Mouse (Mus musculus): ENCODE data around the gene Nmur1.

Nmur1 gene

GRCm38 (mm10) chr1:86440887-86441723 lies 15.1 kb upstream of the Nmur1 start:
- peak; percentile 71 for DNase-seq (ENCODE audit: low spot score)

DNA sequence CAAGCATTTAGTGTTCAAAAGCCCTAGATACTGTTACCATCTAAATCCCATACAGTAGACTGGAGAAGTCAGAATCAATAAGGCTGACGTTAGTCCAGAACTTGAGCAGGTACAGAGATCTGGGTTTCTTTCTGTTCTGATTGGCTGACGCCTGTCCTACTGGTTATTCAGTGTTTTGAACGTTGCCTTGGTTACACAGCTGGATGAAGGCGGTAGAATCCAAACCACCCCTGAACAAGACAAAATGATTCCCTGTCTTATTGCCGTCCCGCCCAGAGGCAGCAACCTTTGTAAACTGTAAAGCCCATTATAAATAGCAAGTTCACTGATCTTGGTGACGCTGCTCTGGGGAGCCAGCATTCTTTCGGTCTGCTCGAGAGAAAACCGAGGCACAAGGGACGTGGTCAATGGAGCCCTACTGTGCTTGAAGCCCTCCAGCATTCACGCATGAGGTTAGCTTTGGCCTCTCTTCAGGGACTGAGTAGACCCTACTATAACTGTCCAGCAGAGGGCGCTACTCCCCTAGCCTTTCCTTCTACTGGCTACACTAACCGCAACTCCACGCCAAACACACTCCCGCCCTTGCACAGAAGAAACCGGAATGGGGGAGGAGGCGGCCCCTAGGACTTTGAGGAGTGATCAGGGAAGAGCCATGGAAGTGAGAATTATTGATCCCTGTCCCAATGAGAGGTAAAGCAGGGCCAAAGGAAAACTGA lies 14.3 kb upstream of the Nmur1 start:
- DNase-seq (ENCODE audit: low spot score), result peak; percentile 98

GRCm38 (mm10) chr1:86439487-86440170 lies 13.6 kb upstream of the Nmur1 start:
- no peak for DNase-seq (ENCODE audit: low spot score)

DNA sequence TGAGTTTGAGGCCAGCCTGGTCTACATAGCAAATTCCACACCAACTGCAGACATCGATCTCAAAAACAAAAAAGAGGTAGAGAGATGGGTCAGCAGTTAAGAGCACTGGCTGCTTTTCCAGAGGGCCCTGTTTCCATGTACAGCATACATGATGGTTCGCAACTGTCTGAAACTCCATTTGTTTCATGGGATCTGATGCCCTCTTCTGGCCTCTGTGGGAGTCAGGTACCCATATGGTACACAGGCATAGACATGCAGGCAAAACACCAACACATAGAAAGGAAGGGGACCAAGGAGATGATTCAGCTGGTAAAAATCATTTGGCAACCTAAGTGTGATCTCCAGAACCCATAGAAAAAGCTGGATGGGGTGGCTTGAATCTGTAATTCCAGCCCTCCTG lies 12.5 kb upstream of the Nmur1 start:
- DNase-seq (ENCODE audit: low spot score), result peak; percentile 47

GRCm38 (mm10) chr1:86438014-86438319 lies 11.9 kb upstream of the Nmur1 start:
- no peak for DNase-seq (ENCODE audit: low spot score)

- no peak for DNase-seq (ENCODE audit: low spot score)
Measured at GRCm38 (mm10) chr1:86437219-86438013, 11.4 kb upstream of the Nmur1 start.

GRCm38 (mm10) chr1:86435302-86435821 lies 9.3 kb upstream of the Nmur1 start:
- peak; percentile 57 for DNase-seq (ENCODE audit: low spot score)

DNA sequence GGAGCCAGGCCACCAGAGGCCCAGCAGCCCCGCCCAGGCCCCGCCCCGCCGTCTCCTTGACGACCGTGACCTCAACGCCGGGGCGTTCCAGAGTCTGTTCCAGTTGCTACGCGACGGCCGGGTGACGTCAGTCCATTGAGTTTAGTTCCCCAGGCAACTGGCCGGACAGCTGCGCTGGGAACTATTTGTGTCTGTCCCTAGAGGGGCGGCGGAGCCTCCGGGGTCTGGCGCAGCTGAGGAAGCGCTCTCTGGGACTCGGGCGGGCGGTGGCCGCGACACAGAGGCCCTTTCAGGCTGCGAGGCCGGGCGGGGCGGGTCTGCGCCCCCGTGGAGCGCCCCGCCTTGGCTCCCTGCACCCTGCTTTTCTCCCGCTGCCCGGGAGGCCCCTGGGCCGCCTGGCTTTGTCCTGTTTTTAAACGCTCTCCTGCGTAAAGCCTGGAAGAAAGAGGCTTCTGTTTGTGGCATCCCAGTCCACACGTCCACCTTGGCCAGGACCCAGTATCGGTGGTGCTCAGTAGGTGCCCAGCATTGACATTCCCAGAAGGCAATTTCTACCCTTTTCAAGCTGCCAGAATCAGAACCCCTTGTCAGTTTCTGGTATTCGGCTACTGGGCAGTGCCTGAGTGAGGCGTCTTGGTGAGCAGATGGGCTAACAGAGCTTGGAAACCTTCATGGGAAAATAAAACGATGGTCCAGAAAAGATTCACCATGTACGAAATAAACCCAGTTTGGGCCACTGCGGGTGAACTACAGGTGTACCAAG lies 8.6 kb upstream of the Nmur1 start:
- peak; percentile 99 for DNase-seq (ENCODE audit: low spot score)

- DNase-seq (ENCODE audit: low spot score), result no peak
Measured at GRCm38 (mm10) chr1:86434001-86434400, 8.0 kb upstream of the Nmur1 start.

DNA sequence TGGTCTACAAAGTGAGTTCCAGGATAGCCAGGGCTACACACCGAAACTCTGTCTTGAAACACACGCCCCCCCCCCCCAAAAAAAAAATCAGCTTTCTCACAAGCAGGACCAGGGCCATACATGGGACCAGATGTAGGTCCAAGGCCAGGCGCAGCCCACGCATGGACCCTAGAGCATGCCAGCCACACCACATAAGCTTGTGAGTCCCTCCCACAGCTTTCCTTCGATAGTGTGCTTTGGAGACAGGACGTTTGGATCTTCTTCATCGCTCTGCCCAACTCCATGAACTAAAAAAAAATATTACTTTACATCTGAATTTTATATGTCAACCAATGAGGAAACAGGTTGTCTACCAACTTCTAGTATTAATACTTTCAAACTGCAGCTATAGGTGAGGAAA lies 7.3 kb upstream of the Nmur1 start:
- DNase-seq (ENCODE audit: low spot score), result no peak

- DNase-seq (ENCODE audit: low spot score), result no peak
Measured at GRCm38 (mm10) chr1:86432778-86433177, 6.8 kb upstream of the Nmur1 start.

DNA sequence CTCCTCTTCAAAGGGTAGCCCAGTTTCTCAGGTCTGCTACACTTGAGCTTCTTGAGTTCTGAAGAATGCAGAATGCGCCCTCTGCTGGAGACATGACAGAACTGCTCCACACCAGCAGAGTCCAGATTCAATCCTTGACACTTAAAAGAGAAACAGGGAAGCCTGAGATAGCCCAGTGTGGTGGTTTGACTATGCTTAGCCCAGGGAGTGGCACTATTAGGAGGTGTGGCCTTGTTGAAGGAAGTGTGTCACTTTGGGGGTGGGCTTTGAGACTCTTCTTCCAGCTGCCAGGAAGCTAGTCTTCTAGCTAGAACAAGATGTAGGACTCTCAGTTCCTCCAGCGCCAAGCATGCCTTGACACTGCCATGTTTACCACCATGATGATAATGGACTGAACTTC lies 4.0 kb upstream of the Nmur1 start:
- DNase-seq (ENCODE audit: low spot score), result peak; percentile 90

GRCm38 (mm10) chr1:86424835-86425547 lies 1.0 kb downstream of the Nmur1 start:
- peak; percentile 48 for DNase-seq (ENCODE audit: low spot score)

- no peak for DNase-seq (ENCODE audit: low spot score)
Measured at GRCm38 (mm10) chr1:86424336-86424735, 1.7 kb downstream of the Nmur1 start.

DNA sequence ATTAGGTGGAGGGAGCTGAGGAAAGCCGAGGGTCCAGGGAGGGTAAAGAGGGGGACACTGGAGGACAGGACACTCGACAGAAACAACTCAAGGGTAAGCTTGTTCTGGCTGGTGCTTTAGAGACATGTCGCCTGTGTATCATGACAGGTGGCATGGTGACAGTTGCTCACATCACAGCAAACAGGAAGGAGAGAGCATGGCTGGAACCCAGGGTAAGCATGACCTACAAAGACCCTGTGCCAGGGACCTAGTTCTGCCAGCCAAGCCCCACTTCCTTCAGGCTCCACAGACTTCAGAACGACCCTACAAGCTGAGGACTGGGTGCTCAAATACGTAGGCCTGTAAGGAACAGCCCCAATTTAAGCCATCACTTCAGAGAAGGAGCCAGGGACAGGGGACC lies 2.1 kb downstream of the Nmur1 start:
- no peak for DNase-seq (ENCODE audit: low spot score)

- DNase-seq (ENCODE audit: low spot score), result no peak
Measured at GRCm38 (mm10) chr1:86421007-86421406, 5.0 kb downstream of the Nmur1 start.

- peak; percentile 68 for DNase-seq (ENCODE audit: low spot score)
Measured at GRCm38 (mm10) chr1:86416321-86416720, 9.7 kb downstream of the Nmur1 start.

DNA sequence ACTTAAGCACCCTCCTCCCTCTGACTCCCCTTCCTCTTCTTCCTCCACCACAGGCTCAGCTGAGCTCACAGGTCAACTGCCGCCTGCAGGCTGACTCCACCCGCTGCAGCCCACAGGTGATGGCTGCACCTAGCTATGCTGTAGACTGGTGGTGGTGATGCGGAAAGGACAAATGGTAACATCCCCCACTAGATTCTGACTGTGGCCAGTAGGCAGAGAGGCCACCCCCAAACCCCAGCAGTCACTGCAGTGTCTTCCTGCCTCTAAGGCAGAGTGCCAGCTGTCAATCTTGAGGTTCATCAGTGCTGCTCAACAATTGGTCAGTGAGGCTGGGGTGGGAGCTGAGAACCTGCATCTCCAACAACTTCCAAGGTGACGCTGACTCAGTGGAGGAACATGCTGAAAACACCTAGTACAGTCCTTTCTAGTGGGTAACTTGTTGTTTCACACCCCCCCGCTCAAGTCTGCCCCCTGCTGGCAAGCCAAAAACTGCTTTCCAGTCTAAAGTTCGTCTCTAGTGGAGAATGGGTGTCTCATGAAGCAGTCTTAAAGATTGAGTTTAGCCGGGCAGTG lies 10.3 kb downstream of the Nmur1 start:
- no peak for DNase-seq (ENCODE audit: low spot score)

- no peak for DNase-seq (ENCODE audit: low spot score)
Measured at GRCm38 (mm10) chr1:86415144-86415543, 10.9 kb downstream of the Nmur1 start.

GRCm38 (mm10) chr1:86414715-86415114 lies 11.3 kb downstream of the Nmur1 start:
- no peak for DNase-seq (ENCODE audit: low spot score)
